8 mouse cellular contexts compared by ENCODE assay signal in the genomic region with DNA sequence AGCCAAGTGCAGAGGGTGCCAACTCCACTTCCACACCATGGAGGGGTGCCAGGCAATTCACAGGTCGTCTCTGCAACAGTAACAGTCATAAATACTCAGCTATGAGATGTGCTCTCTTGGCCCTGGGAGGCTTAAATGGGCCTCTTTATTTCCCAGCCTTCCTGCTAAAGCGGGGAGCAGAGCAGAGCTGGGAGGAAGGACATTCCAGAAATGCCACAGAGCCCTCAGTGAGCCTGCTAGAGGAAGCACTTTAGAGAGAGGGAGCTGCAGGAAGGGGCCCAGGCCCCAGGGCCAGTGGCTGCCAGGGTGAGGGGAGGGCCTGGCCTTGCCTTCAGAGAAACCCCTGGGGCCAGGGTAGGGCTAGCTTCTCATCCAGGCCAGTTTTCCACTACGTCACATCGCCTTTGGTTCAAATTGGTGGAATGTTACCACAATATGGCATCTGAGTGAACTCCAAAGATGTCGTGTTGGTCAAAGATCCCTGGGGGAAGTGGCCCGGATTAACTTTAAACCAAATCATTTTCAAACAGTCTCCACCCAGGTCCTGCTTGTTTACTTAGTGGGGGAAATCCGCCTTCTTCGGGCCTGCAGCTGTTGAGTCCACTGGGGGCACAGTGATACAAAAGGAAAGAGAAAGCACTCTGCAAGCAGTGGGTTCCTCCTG. TPM values are rescaled to one million over a fixed set of nuclear protein-coding genes. Genes with fewer than 3 reads are reported as not detected.
A peak's percentile ranks its signal among the peaks of the same experiment; 100 is the strongest.
DNase-seq lines count a peak whose midpoint lies in the region; ATAC-seq and TF ChIP-seq lines count a peak whose summit lies in the region.

No protein-coding gene starts in this region.

- H3K36me3 ChIP-seq in midbrain, embryonic 10.5 days = no peaks in the 10 kb centered on the region
- no peaks in the 10 kb centered on the region for H3K36me3 ChIP-seq in midbrain, embryonic 15.5 days (replicated peaks)
- H3K36me3 ChIP-seq in embryonic facial prominence, embryonic 10.5 days (replicated peaks) = no peaks in the 10 kb centered on the region
- no peaks in the 10 kb centered on the region for H3K36me3 ChIP-seq in heart, embryonic 15.5 days
- H3K36me3 ChIP-seq in kidney, postnatal 0 days (ENCODE audit: insufficient read depth, low read length) = no peaks in the 10 kb centered on the region

- ATAC-seq in midbrain, embryonic 15.5 days (replicated peaks) = no peak
- peak; percentile 73 for ATAC-seq in heart, embryonic 15.5 days (replicated peaks; ENCODE audit: insufficient number of reproducible peaks, insufficient read depth, low FRiP score, low read depth)
- peak; percentile 55 for ATAC-seq in kidney, postnatal 0 days (replicated peaks; ENCODE audit: low FRiP score, low read depth)

- peak; percentile 50 for DNase-seq in midbrain, embryonic 10.5 days (ENCODE audit: low spot score)
- peak; percentile 77 for DNase-seq in embryonic facial prominence, embryonic 10.5 days (ENCODE audit: low spot score)
- peak; percentile 82 for DNase-seq in kidney, postnatal 0 days (ENCODE audit: low spot score)
- DNase-seq in lung, postnatal 4 days = peak; percentile 81 to 89
- DNase-seq in testis, postnatal 10 days (ENCODE audit: low spot score) = peak; percentile 69
- no peak for DNase-seq in right cerebral cortex, adult 2 months (ENCODE audit: low spot score in 2 of 2)

- peak overlapping the region; percentile 78 for H3K27ac ChIP-seq in midbrain, embryonic 10.5 days (replicated peaks)
- no peak overlapping the region for H3K27ac ChIP-seq in midbrain, embryonic 15.5 days
- peak overlapping the region; percentile 86 for H3K27ac ChIP-seq in embryonic facial prominence, embryonic 10.5 days (replicated peaks)
- H3K27ac ChIP-seq in heart, embryonic 15.5 days = peak overlapping the region; percentile 92
- H3K27ac ChIP-seq in kidney, postnatal 0 days = peak overlapping the region; percentile 85

- H3K4me3 ChIP-seq in midbrain, embryonic 10.5 days = no peak overlapping the region
- no peak overlapping the region for H3K4me3 ChIP-seq in midbrain, embryonic 15.5 days
- peak overlapping the region; percentile 17; the same call in 1 of the 2 replicates for H3K4me3 ChIP-seq in embryonic facial prominence, embryonic 10.5 days
- H3K4me3 ChIP-seq in heart, embryonic 15.5 days = no peak overlapping the region
- H3K4me3 ChIP-seq in kidney, postnatal 0 days (replicated peaks; ENCODE audit: low read depth, low read length) = no peak overlapping the region

- H3K4me1 ChIP-seq in midbrain, embryonic 10.5 days = peaks cover 26% of the 10 kb centered on the region
- no peaks in the 10 kb centered on the region for H3K4me1 ChIP-seq in midbrain, embryonic 15.5 days
- peaks cover 37% of the 10 kb centered on the region for H3K4me1 ChIP-seq in embryonic facial prominence, embryonic 10.5 days
- H3K4me1 ChIP-seq in heart, embryonic 15.5 days (replicated peaks) = peaks cover 75% of the 10 kb centered on the region
- peaks cover 31% of the 10 kb centered on the region for H3K4me1 ChIP-seq in kidney, postnatal 0 days (replicated peaks; ENCODE audit: insufficient read depth, low read length)

- TF ChIP-seq CTCF in kidney, postnatal 0 days (IDR thresholded peaks at IDR 0.05; ENCODE audit: low read depth) = no peak

- no peak overlapping the region for H3K9ac ChIP-seq in midbrain, embryonic 15.5 days
- 0 out of 2 replicates have a peak overlapping the region, but pooled peaks have one; percentile 1 for H3K9ac ChIP-seq in heart, embryonic 15.5 days
- no peak overlapping the region for H3K9ac ChIP-seq in kidney, postnatal 0 days (ENCODE audit: low read depth, low read length)

- WGBS in midbrain, embryonic 10.5 days = 40% methylated on average over 8 of the region's 8 CpGs
- 57% methylated on average over 8 of the region's 8 CpGs for WGBS in midbrain, embryonic 15.5 days
- WGBS in embryonic facial prominence, embryonic 10.5 days = 26% methylated on average over 8 of the region's 8 CpGs
- 21% methylated on average over 8 of the region's 8 CpGs for WGBS in heart, embryonic 15.5 days
- 26% methylated on average over 8 of the region's 8 CpGs for WGBS in kidney, postnatal 0 days

- no peaks in the 10 kb centered on the region for H3K9me3 ChIP-seq in midbrain, embryonic 10.5 days (replicated peaks)
- H3K9me3 ChIP-seq in midbrain, embryonic 15.5 days = no peaks in the 10 kb centered on the region
- no peaks in the 10 kb centered on the region for H3K9me3 ChIP-seq in embryonic facial prominence, embryonic 10.5 days
- no peaks in the 10 kb centered on the region for H3K9me3 ChIP-seq in heart, embryonic 15.5 days (replicated peaks)
- no peaks in the 10 kb centered on the region for H3K9me3 ChIP-seq in kidney, postnatal 0 days (replicated peaks; ENCODE audit: low read length)

- no peaks in the 10 kb centered on the region for H3K27me3 ChIP-seq in midbrain, embryonic 10.5 days (ENCODE audit: low read depth, poor library complexity, severe bottlenecking)
- no peaks in the 10 kb centered on the region for H3K27me3 ChIP-seq in midbrain, embryonic 15.5 days (replicated peaks)
- no peaks in the 10 kb centered on the region for H3K27me3 ChIP-seq in embryonic facial prominence, embryonic 10.5 days (replicated peaks; ENCODE audit: low read depth, poor library complexity, severe bottlenecking)
- no peaks in the 10 kb centered on the region for H3K27me3 ChIP-seq in heart, embryonic 15.5 days
- no peaks in the 10 kb centered on the region for H3K27me3 ChIP-seq in kidney, postnatal 0 days (ENCODE audit: insufficient read depth, low read length)

- no peak overlapping the region for H3K4me2 ChIP-seq in midbrain, embryonic 15.5 days
- peak overlapping the region; percentile 16 for H3K4me2 ChIP-seq in heart, embryonic 15.5 days
- H3K4me2 ChIP-seq in kidney, postnatal 0 days (ENCODE audit: low read length) = no peak overlapping the region

RNA-seq across cellular contexts. Expression of a gene that starts 24.2 kb away (rescaled TPM):
- polyA plus RNA-seq in midbrain, embryonic 10.5 days (2016; fragmentation: Nextera tagmentation; extraction: Ambion mirVana) = 11.4 TPM in 2 replicates
- polyA plus RNA-seq in midbrain, embryonic 15.5 days (2015; fragmentation: Nextera tagmentation; extraction: Ambion mirVana) = 14.9 and 15.6 TPM in 2 replicates
- 12.7 and 13.1 TPM in 2 replicates for polyA plus RNA-seq in embryonic facial prominence, embryonic 10.5 days (2016; fragmentation: Nextera tagmentation; extraction: Ambion mirVana)
- 21.0 and 22.4 TPM in 2 replicates for polyA plus RNA-seq in heart, embryonic 15.5 days (2015; fragmentation: Nextera tagmentation; extraction: Ambion mirVana)
- polyA plus RNA-seq in kidney, postnatal 0 days (2015; fragmentation: Nextera tagmentation; extraction: Ambion mirVana) = 14.6 and 15.9 TPM in 2 replicates

RNA-seq across cellular contexts. Expression of a gene that starts 59.8 kb away (rescaled TPM):
- 72.8 and 73.0 TPM in 2 replicates for polyA plus RNA-seq in midbrain, embryonic 10.5 days (2016; fragmentation: Nextera tagmentation; extraction: Ambion mirVana)
- 29.8 and 30.1 TPM in 2 replicates for polyA plus RNA-seq in midbrain, embryonic 15.5 days (2015; fragmentation: Nextera tagmentation; extraction: Ambion mirVana)
- polyA plus RNA-seq in embryonic facial prominence, embryonic 10.5 days (2016; fragmentation: Nextera tagmentation; extraction: Ambion mirVana) = 64.2 and 67.5 TPM in 2 replicates
- polyA plus RNA-seq in heart, embryonic 15.5 days (2015; fragmentation: Nextera tagmentation; extraction: Ambion mirVana) = 40.5 and 43.8 TPM in 2 replicates
- polyA plus RNA-seq in kidney, postnatal 0 days (2015; fragmentation: Nextera tagmentation; extraction: Ambion mirVana) = 25.3 and 26.8 TPM in 2 replicates

Comparison
In these comparisons a context has a peak if more than half of its experiments do, and no peak if none do; other contexts are left out.
1. DNase-seq: peak in midbrain, embryonic 10.5 days (single experiment), embryonic facial prominence, embryonic 10.5 days (single experiment), kidney, postnatal 0 days (single experiment), lung, postnatal 4 days (2 of 2) and testis, postnatal 10 days (single experiment); none in right cerebral cortex, adult 2 months (0 of 2).